Mouse (Mus musculus) urinary bladder, adult 2 months (tissue): Measurements from ENCODE around the gene Slc7a15. TPM values are rescaled to one million over a fixed set of nuclear protein-coding genes. Genes with fewer than 3 reads are reported as not detected.

Source experiments
- DNase-seq: peaks from one replicate; pipeline ENCODE4 v3.0.0; 2022; ENCODE audit warnings: low spot score
- polyA plus RNA-seq: library from polyadenylated mRNA; depleted of rRNA; stranded (reverse); fragments of >200 nt; gene quantifications from 2 replicates; pipeline ENCODE4 v1.2.3, GENCODE M21; 2012

Slc7a15 gene
- polyA plus RNA-seq, 1 experiment, result not detected

DNA sequence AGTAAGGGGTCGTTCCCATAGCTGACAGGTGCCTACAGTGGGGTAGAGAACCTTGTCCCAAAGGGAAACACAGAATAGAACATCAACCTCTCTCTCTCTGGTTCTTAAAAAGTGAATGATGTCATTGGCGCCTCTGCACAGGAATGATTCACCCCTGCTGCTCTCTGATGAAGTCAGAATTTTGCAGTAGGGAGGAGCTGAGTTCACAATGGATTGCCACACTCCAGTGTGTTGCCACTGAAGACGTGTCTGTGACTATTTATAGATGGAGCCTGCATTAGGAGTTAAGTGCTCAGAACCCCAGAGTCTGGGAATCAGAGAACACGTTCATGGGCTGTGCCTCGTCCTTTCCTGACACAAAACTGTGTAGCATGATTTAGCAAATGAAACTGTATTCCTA, 89.2 kb downstream of the Slc7a15 start:
- DNase-seq, result no peak

DNA sequence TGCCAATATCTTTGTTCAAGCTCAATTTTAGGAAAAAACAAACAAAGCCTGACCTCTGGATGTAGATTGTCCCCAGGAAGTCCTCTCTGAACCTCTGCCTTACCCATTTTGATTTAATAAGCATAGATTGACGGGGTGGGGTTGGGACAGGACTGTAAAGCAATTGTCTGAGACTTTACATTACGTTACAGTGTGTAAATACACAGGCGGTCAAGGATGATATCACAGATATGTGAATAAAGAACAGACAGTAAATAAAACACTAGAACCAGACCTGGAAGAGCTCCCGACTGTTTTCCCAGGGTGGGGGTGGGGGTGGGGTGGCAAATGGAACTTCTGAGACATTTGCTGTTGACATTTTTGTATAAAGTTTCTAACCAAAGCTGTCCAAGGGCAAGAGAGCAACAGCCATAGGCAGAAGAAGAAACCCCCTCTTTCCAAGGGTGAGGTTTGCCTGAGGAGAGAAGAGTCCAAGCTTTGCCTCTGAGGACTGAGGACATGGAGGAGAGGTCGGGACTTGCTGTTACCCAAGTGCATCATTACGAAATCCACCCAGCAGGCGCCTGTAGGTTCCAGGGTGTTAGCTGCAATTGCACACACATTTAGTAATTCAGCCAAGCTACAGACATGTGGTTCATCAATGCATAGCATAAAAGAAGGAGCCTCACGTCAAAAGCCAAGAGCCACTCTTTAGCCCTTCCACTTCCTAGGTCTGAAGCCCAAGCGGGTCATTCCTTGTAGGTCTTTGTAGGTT, 91.7 kb downstream of the Slc7a15 start:
- no peak for DNase-seq

DNA sequence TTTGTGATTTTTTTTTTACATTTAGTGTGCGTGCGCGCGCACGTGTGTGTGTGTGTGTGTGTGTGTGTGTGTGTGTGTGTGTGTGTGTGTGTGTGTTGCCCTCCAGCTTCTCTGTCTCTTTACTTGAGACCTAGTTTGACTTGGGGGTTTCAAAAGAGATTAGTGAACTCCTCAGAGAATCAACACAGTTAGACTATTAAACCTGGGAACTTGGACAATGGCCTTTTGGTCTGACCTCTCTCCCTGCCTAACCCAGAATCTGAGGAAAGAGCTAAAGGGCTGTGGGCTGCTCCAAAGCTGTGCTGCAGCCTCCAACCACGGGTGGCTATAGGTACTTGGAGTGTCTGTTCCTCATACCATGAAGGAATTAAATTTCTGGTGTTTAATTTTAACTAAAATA, 94.7 kb downstream of the Slc7a15 start:
- DNase-seq, result no peak

DNA sequence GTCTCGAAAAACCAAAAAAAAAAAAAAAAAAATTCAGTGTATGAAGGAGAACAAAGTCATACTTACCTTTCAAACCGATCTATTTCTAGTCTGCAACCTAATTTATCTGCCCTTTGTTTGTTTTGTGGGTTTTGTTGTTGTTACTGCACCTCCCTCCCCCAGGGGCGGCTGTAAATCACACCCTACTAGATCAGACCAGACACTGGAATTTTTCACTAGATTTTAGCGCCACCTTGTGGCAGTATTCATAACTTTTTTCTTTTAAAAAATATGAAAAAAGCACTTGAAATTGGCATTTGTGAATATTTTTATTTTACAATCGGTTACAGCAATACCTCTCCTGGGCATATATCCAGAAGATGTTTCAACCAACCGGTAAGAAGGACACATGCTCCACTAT, 96.3 kb downstream of the Slc7a15 start:
- DNase-seq, result no peak

DNA sequence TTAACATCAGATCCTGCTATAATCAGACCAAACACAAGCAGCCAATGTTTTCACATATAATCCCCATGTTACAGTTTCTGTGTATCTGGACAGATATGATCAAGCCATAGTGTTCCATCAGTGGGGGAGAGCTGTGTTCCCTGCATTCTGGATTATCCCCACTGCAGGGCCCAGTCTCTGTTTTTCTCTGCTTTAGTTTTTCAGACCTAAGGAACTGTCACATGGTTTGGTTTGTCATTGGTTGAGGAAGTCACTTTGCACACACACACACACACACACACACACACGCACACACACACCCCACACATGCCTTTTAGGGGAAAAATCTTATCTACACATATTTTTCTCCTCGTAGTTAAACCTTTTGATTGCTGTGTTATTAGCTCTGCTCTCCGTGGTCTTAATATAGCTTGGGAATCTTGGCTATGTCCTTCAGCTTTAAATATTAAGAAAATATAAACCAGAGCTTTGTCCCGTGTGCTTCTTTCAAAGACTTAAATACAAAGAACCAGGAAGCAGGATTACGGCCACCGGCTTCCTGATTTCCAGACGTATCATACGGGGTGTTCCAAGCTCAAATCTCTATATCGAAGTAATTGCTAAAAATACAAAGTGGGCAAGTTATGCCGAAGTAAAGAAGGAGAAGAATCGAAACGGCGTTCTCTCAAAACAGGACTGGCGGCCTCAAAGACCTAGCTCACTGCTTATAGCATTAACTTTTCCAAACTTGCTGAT, 97.1 kb downstream of the Slc7a15 start:
- DNase-seq, result no peak

DNA sequence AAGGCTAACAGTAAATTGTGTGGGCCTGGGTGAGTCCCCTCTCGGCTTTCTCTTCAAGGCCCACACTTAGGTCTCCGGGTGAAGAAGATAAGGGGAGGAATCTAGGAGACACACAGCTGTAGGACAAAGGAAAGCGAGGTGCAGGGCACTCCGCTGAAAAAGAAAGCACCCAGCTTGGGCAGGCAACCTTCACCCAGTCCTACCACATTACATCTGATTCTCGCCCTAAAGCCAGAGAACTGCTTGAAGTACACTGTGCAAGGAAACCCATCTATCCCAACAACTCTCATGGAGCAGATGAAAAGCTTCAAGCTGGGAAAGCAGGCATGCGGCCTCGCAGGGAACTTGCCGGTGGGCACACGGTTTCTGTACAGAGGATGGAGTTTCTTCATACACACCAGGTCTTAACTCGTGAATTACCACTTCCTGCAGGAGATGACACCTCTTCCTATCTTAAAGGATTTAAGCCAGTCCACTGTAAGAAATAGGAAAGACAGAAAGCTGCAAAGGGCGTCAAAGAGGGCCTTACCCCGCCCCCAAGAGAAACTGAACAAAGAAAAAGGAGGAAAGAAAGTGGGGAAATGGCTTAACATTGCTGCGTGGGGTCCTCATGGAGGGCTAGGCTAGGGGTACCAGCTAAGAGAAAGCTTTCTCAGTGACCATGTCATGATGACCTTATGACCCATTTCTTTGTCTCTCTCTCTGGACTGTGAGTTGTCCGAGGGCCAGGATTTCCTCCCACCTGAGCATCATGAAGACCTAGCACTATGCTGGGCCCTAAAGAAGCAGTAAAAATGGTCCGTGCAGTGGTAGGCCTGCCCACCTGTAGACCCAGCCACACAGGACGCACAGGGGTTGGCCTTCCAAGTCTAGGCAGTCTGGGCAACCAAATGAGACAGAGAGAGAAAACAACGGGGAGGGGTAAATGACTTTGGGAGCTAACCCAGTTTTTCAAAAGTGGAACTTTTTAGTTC, 98.0 kb downstream of the Slc7a15 start:
- peak; percentile 29 for DNase-seq

DNA sequence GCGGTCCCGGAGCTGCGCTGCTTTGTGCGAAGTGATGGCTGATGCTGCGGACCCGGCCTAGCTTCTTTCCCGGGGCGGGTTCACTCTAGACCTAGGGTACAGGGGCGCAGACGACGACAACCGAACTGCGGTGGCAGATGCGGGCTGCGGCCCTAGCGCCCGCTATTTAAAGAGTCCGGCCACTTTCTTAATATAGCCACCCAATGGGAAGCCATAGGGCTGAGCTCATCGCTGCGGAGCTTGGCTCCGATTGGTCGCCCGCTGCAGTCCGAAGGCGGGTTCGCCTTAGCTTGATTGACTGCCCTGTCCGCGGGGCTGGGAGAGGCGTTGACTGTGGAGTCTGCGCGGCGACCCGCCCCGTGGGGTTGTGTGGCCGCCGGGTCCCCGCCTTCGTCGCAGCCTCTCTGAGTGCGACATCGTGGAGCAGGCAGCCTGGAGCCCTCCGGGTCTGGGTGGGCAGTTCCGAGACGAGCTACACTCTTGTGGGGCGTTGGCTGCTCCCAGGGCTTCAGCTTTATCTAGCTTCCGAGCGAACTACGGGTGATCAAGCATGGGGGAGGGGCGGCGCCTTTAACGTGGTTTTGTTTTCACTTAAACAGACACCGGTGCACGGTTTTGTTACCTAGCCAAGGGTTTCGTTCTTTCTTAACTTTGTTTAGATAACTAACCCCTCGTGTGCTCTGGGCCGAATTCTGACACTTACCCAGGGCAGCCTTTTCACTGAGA, 98.8 kb downstream of the Slc7a15 start, which contains the start of gene Rhob:
TSS of gene Rhob (minus strand) at position 139 of the 726 bp plus-strand sequence.
- peak; percentile 98 for DNase-seq

DNA sequence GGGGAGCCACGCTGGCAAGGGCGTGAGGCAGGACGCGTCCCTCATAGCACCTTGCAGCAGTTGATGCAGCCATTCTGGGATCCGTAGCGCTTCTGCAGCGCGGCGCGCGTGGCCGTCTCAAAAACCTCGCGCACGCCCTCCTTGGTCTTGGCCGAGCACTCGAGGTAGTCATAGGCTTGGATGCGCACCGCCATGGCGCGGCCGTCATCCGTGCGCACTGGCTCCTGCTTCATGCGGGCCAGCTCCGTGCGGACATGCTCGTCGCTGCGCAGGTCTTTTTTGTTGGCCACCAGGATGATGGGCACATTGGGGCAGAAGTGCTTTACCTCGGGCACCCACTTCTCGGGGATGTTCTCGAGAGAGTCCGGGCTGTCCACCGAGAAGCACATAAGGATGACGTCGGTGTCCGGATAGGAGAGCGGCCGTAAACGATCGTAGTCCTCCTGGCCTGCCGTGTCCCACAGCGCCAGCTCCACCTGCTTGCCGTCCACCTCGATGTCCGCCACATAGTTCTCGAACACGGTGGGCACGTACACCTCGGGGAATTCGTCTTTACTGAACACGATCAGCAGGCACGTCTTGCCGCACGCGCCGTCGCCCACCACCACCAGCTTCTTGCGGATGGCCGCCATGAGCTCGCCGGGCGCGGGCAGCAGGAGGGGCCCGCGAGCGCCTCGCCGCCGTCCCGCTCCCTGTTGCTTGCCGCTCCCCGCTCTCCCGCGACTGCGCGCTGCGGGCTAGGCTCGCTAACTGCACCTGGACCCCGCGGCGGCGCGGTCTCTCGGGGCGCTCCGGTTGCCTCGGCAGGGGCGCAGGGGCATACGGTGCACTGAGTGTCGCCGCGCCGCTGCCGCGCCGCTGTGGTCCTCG, 99.6 kb downstream of the Slc7a15 start:
- peak; percentile 95 for DNase-seq

DNA sequence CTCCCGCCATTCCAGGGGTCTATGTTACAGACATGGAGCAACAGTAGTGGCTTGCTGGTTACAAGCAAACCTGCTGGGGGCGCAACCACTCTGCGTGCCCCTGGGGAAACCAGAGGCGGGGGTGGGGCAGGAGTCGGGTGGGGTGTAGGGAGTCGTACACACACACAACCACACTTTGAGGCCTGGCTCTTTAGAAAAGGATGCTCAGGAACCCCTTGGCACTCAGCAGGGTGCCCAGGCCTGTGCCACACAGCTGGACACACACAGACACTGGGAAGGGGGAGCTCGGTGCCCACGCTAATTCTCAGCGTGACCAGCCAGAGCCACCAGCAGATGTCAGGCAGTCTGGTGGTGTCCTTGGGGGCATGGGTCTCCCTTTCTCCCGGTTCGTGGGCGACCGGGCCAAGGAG, 100.3 kb downstream of the Slc7a15 start:
- no peak for DNase-seq

DNA sequence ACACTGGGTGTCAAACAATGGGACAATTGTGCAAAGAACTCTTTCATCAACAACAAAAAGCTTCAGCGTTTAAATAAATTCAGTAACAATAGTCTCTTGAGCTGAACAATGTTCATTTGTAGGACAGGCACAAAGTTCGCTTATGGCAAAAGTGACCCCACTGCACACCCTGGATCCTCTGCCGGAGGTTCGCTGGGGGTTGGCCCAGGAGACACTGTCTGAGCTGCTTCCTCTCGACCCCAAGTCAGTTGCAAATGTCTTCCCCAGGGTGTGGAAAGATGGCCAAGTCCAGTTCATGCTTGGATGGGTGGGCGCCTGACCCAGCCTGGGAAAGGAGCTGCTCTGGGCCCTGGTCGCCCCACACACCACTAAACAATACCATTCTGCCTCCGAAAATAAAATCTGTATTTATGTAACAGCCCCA, 100.7 kb downstream of the Slc7a15 start:
- no peak for DNase-seq

DNA sequence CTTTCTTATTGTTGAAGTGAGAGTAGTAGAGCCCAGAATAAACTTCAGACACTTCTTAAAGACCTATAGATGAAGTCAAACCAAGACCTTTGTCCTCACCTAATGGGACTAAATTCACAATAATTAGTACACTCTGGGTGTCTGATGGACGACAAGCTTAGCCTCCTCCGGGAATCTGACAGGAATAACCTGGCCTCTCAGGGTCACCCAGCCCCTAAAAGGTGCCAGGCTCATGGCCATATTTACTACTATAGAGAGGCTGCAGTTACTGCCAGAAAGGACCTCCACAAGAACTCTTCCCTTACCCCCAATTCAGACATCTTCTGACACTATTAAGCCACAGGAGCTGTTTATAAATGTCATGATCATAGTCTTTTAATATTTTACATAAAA, 101.6 kb downstream of the Slc7a15 start:
- DNase-seq, result no peak

DNA sequence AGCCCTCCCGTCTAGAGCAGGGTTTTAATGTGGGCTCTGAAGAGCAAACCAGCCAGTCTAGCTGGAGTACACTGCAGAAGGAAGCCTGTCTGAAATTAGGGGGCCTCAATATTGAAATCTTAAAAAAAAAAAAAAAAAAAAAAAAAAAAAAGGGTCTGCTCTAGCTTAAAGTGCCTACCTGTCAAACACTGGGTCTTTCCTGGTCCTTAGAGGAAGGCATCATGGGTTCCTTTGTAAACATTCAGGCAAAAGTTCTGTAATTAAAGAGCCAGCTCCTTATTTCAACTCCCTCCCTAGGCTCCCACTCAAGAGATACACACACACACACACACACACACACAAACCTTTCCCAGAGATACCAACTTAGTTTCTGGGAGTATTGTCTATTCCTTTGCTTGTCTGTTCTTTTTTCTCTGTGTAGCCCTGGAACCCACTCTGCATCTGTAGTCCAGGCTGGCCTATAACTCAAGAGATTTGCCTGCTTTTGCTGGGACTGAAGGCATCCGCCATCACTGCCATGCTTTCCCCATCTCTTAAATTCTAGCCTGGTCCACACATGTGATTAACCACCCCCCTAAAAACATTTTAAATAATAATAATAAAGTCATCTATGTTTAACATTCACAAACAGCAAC, 102.1 kb downstream of the Slc7a15 start:
- DNase-seq, result no peak

DNA sequence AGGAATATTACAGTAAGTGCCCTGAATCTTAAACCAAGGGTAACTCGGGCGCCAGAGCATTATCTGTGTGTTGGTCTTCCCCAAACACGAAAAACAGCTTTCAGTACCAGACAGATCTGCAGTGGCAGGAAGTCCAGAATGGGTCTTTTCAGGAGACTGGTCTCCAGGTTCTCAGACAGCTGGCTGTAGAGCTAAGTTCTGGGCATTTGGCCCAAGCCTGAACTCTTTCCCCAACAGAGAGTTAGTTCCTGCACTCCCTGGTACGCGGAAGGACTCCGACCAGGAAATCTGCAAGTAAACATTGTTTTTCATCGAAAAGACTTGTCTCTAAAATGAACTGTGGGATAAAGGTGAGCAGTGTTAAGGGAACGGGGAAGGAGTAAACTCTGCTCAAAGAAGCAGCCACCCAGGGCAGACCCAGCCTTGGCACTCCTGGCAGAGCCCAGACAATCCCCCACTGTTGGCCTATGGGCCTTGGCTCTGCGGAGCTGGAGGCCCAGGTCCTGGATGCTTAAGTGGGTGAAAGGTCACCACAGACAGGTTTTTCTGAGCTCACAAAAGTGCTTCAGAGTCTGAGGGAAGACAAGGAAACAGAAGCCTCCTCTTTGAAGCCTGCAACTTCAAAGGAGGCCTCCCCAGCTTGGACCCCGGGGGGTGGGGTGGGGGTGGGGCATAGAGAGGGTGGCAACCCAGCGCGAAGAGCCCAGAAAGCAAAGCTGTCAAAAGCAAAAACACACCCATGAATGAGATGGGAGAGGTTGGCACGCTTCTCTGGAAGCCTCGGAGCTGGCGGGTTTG, 102.8 kb downstream of the Slc7a15 start:
- DNase-seq, result peak; percentile 30

DNA sequence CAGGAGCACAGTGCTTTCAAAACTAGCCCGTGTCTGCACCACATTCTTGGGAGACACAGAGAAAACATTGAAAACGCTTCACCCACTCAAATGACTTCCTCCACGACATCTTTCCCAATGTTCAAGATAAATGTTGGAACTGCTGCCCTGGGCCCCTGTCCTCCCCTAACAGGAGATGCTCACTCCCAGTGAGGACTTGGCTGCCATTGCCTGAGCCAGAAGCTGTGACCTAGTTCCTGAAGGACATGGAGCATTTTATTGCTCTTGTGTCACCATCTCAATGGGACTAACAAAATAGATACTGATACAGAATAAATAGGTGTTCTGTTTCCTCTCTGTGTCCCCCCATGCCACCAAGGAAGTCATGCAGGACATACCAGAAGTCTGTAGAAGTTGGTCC, 104.2 kb downstream of the Slc7a15 start:
- no peak for DNase-seq

DNA sequence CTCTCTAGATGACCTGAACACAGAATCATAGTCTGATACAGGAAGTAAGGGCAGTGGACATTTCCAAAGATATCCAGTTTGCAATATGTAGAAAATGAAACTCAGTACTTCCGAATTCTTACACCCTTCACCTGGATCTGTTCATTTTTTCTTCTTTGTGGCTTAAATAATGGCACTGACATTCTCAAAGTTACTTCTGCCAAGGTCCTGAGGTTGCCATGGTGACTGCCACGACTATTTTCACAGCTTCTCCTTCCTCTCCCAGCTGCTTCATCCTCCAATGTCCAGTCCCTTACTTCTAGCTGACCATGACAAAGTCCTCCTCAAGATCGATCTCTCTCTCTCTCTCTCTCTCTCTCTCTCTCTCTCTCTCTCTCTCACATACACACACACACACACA, 105.5 kb downstream of the Slc7a15 start:
- no peak for DNase-seq

DNA sequence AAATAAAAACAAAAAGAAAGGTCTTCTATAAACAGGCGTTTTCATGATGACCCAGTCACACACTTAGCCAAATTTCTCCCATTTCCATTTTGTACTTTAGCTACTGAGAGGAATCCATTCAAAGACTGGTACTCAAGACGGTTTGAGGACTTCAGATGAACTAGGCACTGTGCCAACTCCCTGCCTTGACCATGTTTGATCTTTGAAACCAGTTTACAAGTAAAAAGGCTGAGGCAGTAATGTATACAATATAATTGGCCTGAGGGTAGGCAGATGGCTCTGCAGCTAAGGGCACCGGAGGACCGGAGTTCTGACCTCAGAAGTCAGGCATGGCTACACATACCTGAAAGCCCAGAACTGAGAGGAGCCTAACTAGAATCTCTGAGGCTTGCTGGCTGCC, 109.8 kb downstream of the Slc7a15 start:
- no peak for DNase-seq

DNA sequence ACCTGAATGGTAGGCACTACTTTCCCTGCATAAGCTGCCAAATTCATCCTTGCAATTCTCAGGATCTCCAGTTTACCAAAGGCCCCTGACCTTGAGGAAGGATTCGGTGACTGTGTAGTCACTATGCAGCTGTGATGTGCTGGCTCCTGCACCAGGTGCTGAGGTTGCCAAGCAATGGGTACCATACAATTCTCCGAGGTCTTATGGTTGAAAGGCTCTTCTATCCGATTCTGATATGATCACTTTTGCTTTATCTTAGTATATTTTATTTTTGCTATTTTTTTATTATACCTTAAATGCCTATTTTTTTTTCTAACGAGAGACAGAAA, 110.2 kb downstream of the Slc7a15 start:
- DNase-seq, result no peak

DNA sequence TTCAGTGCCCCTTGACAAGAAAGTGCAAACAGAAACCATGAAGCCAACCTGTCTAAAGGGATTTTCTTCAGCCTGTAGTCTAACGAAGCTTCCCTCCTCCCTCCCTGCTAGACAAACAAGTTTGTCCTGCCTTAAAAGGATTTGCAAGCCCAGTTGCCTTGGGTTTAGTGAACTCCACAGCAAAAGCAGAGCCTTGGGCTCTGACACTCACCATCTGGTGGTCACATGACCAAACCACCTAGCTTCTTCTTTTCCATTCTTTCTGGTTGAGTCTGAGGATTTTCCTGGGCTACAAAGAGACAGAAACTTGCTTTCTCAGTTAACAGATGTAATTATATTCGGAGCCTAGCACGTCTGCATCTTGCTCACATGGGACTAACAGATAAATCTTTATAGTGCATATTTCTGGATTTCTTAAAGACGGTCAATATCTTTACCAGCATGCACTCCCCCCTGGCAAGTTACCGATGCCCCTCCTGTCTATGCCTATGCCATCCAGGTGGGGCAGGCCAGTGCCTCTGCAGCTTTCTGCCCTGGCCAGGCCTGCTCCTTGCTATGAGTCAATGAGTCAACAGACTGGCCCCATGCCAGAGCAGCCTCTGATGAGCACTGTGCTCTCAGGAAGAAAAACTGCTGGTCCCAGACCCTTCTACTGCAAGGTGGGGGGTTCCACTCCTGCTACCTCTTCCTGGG, 110.8 kb downstream of the Slc7a15 start:
- peak; percentile 72 for DNase-seq

DNA sequence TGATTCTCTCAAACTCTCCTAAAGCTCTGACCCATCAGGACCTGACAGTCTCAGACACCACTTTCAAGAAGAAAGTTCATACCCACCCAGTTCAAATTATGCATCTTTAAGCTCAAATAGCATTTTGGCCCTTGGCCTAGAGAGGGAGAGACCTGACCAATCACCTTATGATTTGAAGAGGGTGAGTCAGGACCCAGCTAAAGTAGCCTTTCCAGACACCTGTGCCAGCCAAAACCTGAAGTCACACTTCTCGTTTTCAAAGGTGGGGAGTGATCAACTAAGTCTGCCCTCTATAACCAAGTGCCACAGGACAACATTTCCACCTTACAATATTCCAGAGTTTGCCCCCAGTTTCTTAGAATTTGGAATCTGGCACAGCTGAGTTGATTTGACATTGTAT, 111.6 kb downstream of the Slc7a15 start:
- DNase-seq, result no peak
